ENCODE assay signal across 1 mouse cellular context in genomic region chr8:57540110-57540838, GRCm38 (mm10).
TF ChIP-seq lines count a peak whose summit lies in the region.

No protein-coding gene starts in this region.

TF ChIP-seq in MEL, 35 proteins besides CTCF, POLR2A, EP300 and RAD21 (continued from another document):
- TF ChIP-seq MAX (IDR thresholded peaks at IDR 0.05; ENCODE audit: low read length) = peak; percentile 37; the same call in 1 of the 2 replicates
- no peak for TF ChIP-seq RCOR1 (IDR thresholded peaks at IDR 0.05; ENCODE audit: low read depth, low read length)
- TF ChIP-seq NELFE (IDR thresholded peaks at IDR 0.05; ENCODE audit: low read depth, low read length) = no peak
- peak; percentile 66; the same call in 1 of the 2 replicates for TF ChIP-seq MYC (IDR thresholded peaks at IDR 0.05; ENCODE audit: low read depth, low read length)
- TF ChIP-seq CHD2 (IDR thresholded peaks at IDR 0.05; ENCODE audit: low read length) = no peak
- TF ChIP-seq ZC3H11A (IDR thresholded peaks at IDR 0.05; ENCODE audit: low read depth, low read length) = peak; percentile 93
- peak; percentile 34; the same call in 1 of the 2 replicates for TF ChIP-seq MXI1 (IDR thresholded peaks at IDR 0.05; ENCODE audit: low read depth, low read length)
- TF ChIP-seq JUND (IDR thresholded peaks at IDR 0.05; ENCODE audit: low read depth, low read length) = 0 out of 2 replicates have a peak, but pooled peaks have one; percentile 50
- TF ChIP-seq HCFC1 (IDR thresholded peaks at IDR 0.05; ENCODE audit: low read depth, low read length) = no peak
- TF ChIP-seq CHD1 (IDR thresholded peaks at IDR 0.05; ENCODE audit: low read depth, low read length) = no peak
- TF ChIP-seq GABPA (IDR thresholded peaks at IDR 0.05; ENCODE audit: low read depth, low read length) = no peak
